Mouse (Mus musculus) 416B (cell line): ENCODE measurements around the gene Hist1h3g.

ENCODE experiments used
- DNase-seq: peaks from one replicate; pipeline ENCODE4 v3.0.0; 2011; ENCODE audit warnings: low read depth

The Hist1h3g gene

GRCm38 (mm10) chr13:23576906-23577639, 41.9 kb downstream of the Hist1h3g start:
- DNase-seq, result peak; percentile 75

GRCm38 (mm10) chr13:23577835-23578234, 42.6 kb downstream of the Hist1h3g start:
- DNase-seq, result peak; percentile 50

GRCm38 (mm10) chr13:23581408-23582218, 46.4 kb downstream of the Hist1h3g start, which contains the start of gene Hist1h4d:
Gene Hist1h4d, plus strand, starts transcription at chr13:23581598.
- DNase-seq, result peak; percentile 100

GRCm38 (mm10) chr13:23582219-23583056, 47.2 kb downstream of the Hist1h3g start:
- DNase-seq, result peak; percentile 82

- DNase-seq, result peak; percentile 54
Observed at GRCm38 (mm10) chr13:23583387-23584068, 48.3 kb downstream of the Hist1h3g start.

- DNase-seq, result peak; percentile 68
Observed at GRCm38 (mm10) chr13:23584331-23584730, 49.1 kb downstream of the Hist1h3g start.

GRCm38 (mm10) chr13:23585029-23585441, 49.8 kb downstream of the Hist1h3g start:
- peak; percentile 91 for DNase-seq
